ENCODE assay signal across 24 mouse cellular contexts in genomic region chr2:50128322-50129277, GRCm38 (mm10).
A peak's percentile ranks its signal among the peaks of the same experiment; 100 is the strongest.
DNase-seq lines count a peak whose midpoint lies in the region; ATAC-seq and TF ChIP-seq lines count a peak whose summit lies in the region.
"Had no signal": no experiment of that assay in that cellular context is flagged by ENCODE, and none has a peak within 500 bp of the region (broad histone marks: within the 10 kb centered on the region; RNA-seq: fewer than 3 reads in every experiment).

No protein-coding gene starts in this region.

- H3K9ac ChIP-seq in midbrain, embryonic 14.5 days (replicated peaks; ENCODE audit: low read length) = no peak overlapping the region
- no peak overlapping the region for H3K9ac ChIP-seq in midbrain, embryonic 11.5 days (ENCODE audit: low read length)
- no peak overlapping the region for H3K9ac ChIP-seq in forebrain, embryonic 14.5 days (ENCODE audit: low read length)
- H3K9ac ChIP-seq in midbrain, postnatal 0 days (replicated peaks; ENCODE audit: low read length, poor library complexity, severe bottlenecking) = no peak overlapping the region
- H3K9ac ChIP-seq: embryonic facial prominence, embryonic 15.5 days; heart, embryonic 15.5 days; liver, embryonic 14.5 days; midbrain, embryonic 12.5 days; neural tube, embryonic 12.5 days; stomach, embryonic 15.5 days had no signal

- no peaks in the 10 kb centered on the region for H3K36me3 ChIP-seq in midbrain, embryonic 14.5 days (ENCODE audit: control insufficient read depth, insufficient read depth, low read length)
- H3K36me3 ChIP-seq in midbrain, embryonic 11.5 days (ENCODE audit: control insufficient read depth, insufficient read depth, low read length) = no peaks in the 10 kb centered on the region
- H3K36me3 ChIP-seq in forebrain, embryonic 14.5 days (ENCODE audit: control insufficient read depth, insufficient read depth, low read length) = no peaks in the 10 kb centered on the region
- no peaks in the 10 kb centered on the region for H3K36me3 ChIP-seq in midbrain, postnatal 0 days (ENCODE audit: insufficient read depth, low read length)
- H3K36me3 ChIP-seq in embryonic facial prominence, embryonic 10.5 days (replicated peaks) = no peaks in the 10 kb centered on the region
- H3K36me3 ChIP-seq: embryonic facial prominence, embryonic 15.5 days; heart, embryonic 15.5 days; midbrain, embryonic 12.5 days; neural tube, embryonic 12.5 days; stomach, embryonic 15.5 days had no signal

- H3K27me3 ChIP-seq in midbrain, embryonic 14.5 days (ENCODE audit: control insufficient read depth, insufficient read depth, low read length) = no peaks in the 10 kb centered on the region
- no peaks in the 10 kb centered on the region for H3K27me3 ChIP-seq in midbrain, embryonic 11.5 days (ENCODE audit: control insufficient read depth, insufficient read depth, low read length)
- no peaks in the 10 kb centered on the region for H3K27me3 ChIP-seq in forebrain, embryonic 14.5 days (replicated peaks; ENCODE audit: control insufficient read depth, insufficient read depth, low read length)
- H3K27me3 ChIP-seq in midbrain, postnatal 0 days (ENCODE audit: insufficient read depth, low read length) = no peaks in the 10 kb centered on the region
- no peaks in the 10 kb centered on the region for H3K27me3 ChIP-seq in embryonic facial prominence, embryonic 10.5 days (replicated peaks; ENCODE audit: low read depth, poor library complexity, severe bottlenecking)
- H3K27me3 ChIP-seq: embryonic facial prominence, embryonic 15.5 days; heart, embryonic 15.5 days; midbrain, embryonic 12.5 days; neural tube, embryonic 12.5 days; Patski; stomach, embryonic 15.5 days had no signal

- peak overlapping the region; percentile 52 for H3K27ac ChIP-seq in midbrain, embryonic 14.5 days (replicated peaks; ENCODE audit: low read depth, low read length)
- H3K27ac ChIP-seq in midbrain, embryonic 11.5 days (ENCODE audit: low read depth, low read length) = no peak overlapping the region
- H3K27ac ChIP-seq in forebrain, embryonic 14.5 days (ENCODE audit: low read depth, low read length) = peak overlapping the region; percentile 68
- H3K27ac ChIP-seq in midbrain, postnatal 0 days (ENCODE audit: low read depth, low read length) = no peak overlapping the region
- H3K27ac ChIP-seq in embryonic facial prominence, embryonic 10.5 days (replicated peaks) = no peak overlapping the region
- H3K27ac ChIP-seq: embryonic facial prominence, embryonic 15.5 days; heart, embryonic 15.5 days; liver, embryonic 14.5 days; macrophage; midbrain, embryonic 12.5 days; neural tube, embryonic 12.5 days; stomach, embryonic 15.5 days had no signal

- WGBS in midbrain, embryonic 14.5 days = 44% methylated on average over 12 of the region's 12 CpGs
- 81% methylated on average over 12 of the region's 12 CpGs for WGBS in midbrain, embryonic 11.5 days
- 46% methylated on average over 12 of the region's 12 CpGs for WGBS in forebrain, embryonic 14.5 days
- WGBS in midbrain, postnatal 0 days = 38% methylated on average over 12 of the region's 12 CpGs
- 83% methylated on average over 12 of the region's 12 CpGs for WGBS in embryonic facial prominence, embryonic 10.5 days

- H3K9me3 ChIP-seq in midbrain, embryonic 14.5 days (ENCODE audit: control insufficient read depth, low read length) = no peaks in the 10 kb centered on the region
- no peaks in the 10 kb centered on the region for H3K9me3 ChIP-seq in midbrain, embryonic 11.5 days (ENCODE audit: control insufficient read depth, low read length)
- H3K9me3 ChIP-seq in forebrain, embryonic 14.5 days (replicated peaks; ENCODE audit: control insufficient read depth, low read length) = 0 out of 2 replicates have a peak, but pooled peaks cover 2% of the 10 kb centered on the region
- H3K9me3 ChIP-seq in midbrain, postnatal 0 days (ENCODE audit: low read length) = no peaks in the 10 kb centered on the region
- no peaks in the 10 kb centered on the region for H3K9me3 ChIP-seq in embryonic facial prominence, embryonic 10.5 days
- H3K9me3 ChIP-seq: embryonic facial prominence, embryonic 15.5 days; heart, embryonic 15.5 days; neural tube, embryonic 12.5 days; stomach, embryonic 15.5 days had no signal

- peaks cover 13% of the 10 kb centered on the region for H3K4me1 ChIP-seq in midbrain, embryonic 14.5 days (ENCODE audit: control insufficient read depth, insufficient read depth, low read length)
- no peaks in the 10 kb centered on the region for H3K4me1 ChIP-seq in midbrain, embryonic 11.5 days (ENCODE audit: control insufficient read depth, insufficient read depth, low read length)
- peaks cover 17% of the 10 kb centered on the region for H3K4me1 ChIP-seq in forebrain, embryonic 14.5 days (ENCODE audit: control insufficient read depth, insufficient read depth, low read length)
- H3K4me1 ChIP-seq in midbrain, postnatal 0 days (ENCODE audit: insufficient read depth, low read length) = peaks cover 3% of the 10 kb centered on the region; the same call in 1 of the 2 replicates
- H3K4me1 ChIP-seq in embryonic facial prominence, embryonic 10.5 days = peaks cover 16% of the 10 kb centered on the region
- H3K4me1 ChIP-seq: embryonic facial prominence, embryonic 15.5 days; heart, embryonic 15.5 days; stomach, embryonic 15.5 days had no signal

- peak; percentile 36 for DNase-seq in heart, adult 11 months
- no peak for DNase-seq in heart, adult 18-20 months
- DNase-seq in midbrain, embryonic 14.5 days = peak; percentile 62
- DNase-seq in midbrain, embryonic 11.5 days (ENCODE audit: low spot score, missing footprints) = no peak
- peak; percentile 78 for DNase-seq in forebrain, embryonic 14.5 days (ENCODE audit: low spot score)
- peak; percentile 48 for DNase-seq in midbrain, postnatal 0 days (ENCODE audit: low spot score)
- DNase-seq in embryonic facial prominence, embryonic 10.5 days (ENCODE audit: low spot score) = no peak
- no peak for DNase-seq in left cerebral cortex, adult 8-10 months (ENCODE audit: low spot score in 2 of 2)
- DNase-seq: adrenal gland, postnatal 10 days; cerebellum, adult 11-12 months; cerebellum, postnatal 25 days; embryo, embryonic 11 days; kidney, postnatal 36 days; thymus, adult 2 months had no signal

- no peak overlapping the region for H3K4me3 ChIP-seq in midbrain, embryonic 14.5 days (replicated peaks; ENCODE audit: low read depth, low read length)
- H3K4me3 ChIP-seq in midbrain, embryonic 11.5 days (ENCODE audit: low read depth, low read length) = no peak overlapping the region
- H3K4me3 ChIP-seq in forebrain, embryonic 14.5 days (ENCODE audit: low read depth, low read length) = no peak overlapping the region
- H3K4me3 ChIP-seq in midbrain, postnatal 0 days (ENCODE audit: low read depth, low read length) = no peak overlapping the region
- no peak overlapping the region for H3K4me3 ChIP-seq in embryonic facial prominence, embryonic 10.5 days
- H3K4me3 ChIP-seq: embryonic facial prominence, embryonic 15.5 days; heart, embryonic 15.5 days; midbrain, embryonic 12.5 days; neural tube, embryonic 12.5 days; stomach, embryonic 15.5 days had no signal

- TF ChIP-seq CTCF in midbrain, postnatal 0 days (IDR thresholded peaks at IDR 0.05) = peak; percentile 22; the same call in 1 of the 2 replicates

- no peak overlapping the region for H3K4me2 ChIP-seq in midbrain, embryonic 14.5 days (ENCODE audit: low read length)
- H3K4me2 ChIP-seq in midbrain, embryonic 11.5 days = no peak overlapping the region
- H3K4me2 ChIP-seq in forebrain, embryonic 14.5 days (ENCODE audit: low read length) = peak overlapping the region; percentile 8
- no peak overlapping the region for H3K4me2 ChIP-seq in midbrain, postnatal 0 days (ENCODE audit: low read depth, low read length, poor library complexity, severe bottlenecking)
- H3K4me2 ChIP-seq: embryonic facial prominence, embryonic 15.5 days; heart, embryonic 15.5 days; midbrain, embryonic 12.5 days; neural tube, embryonic 12.5 days; stomach, embryonic 15.5 days had no signal

- no peak; the same call in 1 of the 2 replicates for ATAC-seq in midbrain, embryonic 14.5 days (ENCODE audit: low FRiP score, low TSS enrichment)
- ATAC-seq in midbrain, embryonic 11.5 days (ENCODE audit: low FRiP score) = no peak
- ATAC-seq in forebrain, embryonic 14.5 days = peak; percentile 78
- ATAC-seq in midbrain, postnatal 0 days (ENCODE audit: low FRiP score) = no peak
- ATAC-seq: CD4-positive, CD25-positive, alpha-beta regulatory T cell, adult 4 months; intestine, embryonic 16.5 days; Patski had no signal

Comparison
In these comparisons a context has a peak if more than half of its experiments do, and no peak if none do; other contexts are left out.
1. DNase-seq: peak in heart, adult 11 months (single experiment), midbrain, embryonic 14.5 days (single experiment), forebrain, embryonic 14.5 days (single experiment) and midbrain, postnatal 0 days (single experiment); none in heart, adult 18-20 months (0 of 2), midbrain, embryonic 11.5 days (single experiment), embryonic facial prominence, embryonic 10.5 days (single experiment) and left cerebral cortex, adult 8-10 months (0 of 2).
2. H3K27ac ChIP-seq: peak in midbrain, embryonic 14.5 days (single experiment) and forebrain, embryonic 14.5 days (single experiment); none in midbrain, embryonic 11.5 days (single experiment), midbrain, postnatal 0 days (single experiment) and embryonic facial prominence, embryonic 10.5 days (single experiment).